Mouse (Mus musculus) forebrain, embryonic 13.5 days (tissue): ENCODE data around the gene Eloa. TPM values are rescaled to one million over a fixed set of nuclear protein-coding genes. Genes with fewer than 3 reads are reported as not detected.

Experiments
- ATAC-seq: fragments of 200-750 bp; cut with Nextera tagmentation; 2 replicates; pipeline ENCODE4 v1.8.0; 2017
- H3K27ac ChIP-seq: fragments of 300-500 bp; sonication (generic); 2 replicates; pipeline ENCODE4 v1.5.1; 2015; ENCODE audit warnings: inconsistent platforms, mild to moderate bottlenecking, moderate library complexity
- H3K27me3 ChIP-seq: fragments of 300-500 bp; sonication (generic); 2 replicates; pipeline ENCODE4 v1.6.1; 2015; ENCODE audit warnings: mild to moderate bottlenecking, inconsistent platforms
- H3K36me3 ChIP-seq: fragments of 300-500 bp; sonication (generic); 2 replicates; pipeline ENCODE4 v1.6.1; 2015; ENCODE audit warnings: mild to moderate bottlenecking, inconsistent platforms; ENCODE audit not compliant: poor library complexity, severe bottlenecking
- H3K4me1 ChIP-seq: fragments of 300-500 bp; sonication (generic); 2 replicates; pipeline ENCODE4 v1.6.1; 2015; ENCODE audit warnings: inconsistent platforms
- H3K4me2 ChIP-seq: fragments of 300-500 bp; sonication (generic); 2 replicates; pipeline ENCODE4 v1.6.1; 2015; ENCODE audit warnings: inconsistent platforms, mild to moderate bottlenecking, moderate library complexity
- H3K4me3 ChIP-seq: fragments of 300-500 bp; sonication (generic); 2 replicates; pipeline ENCODE4 v1.5.1; 2015; ENCODE audit warnings: mild to moderate bottlenecking, inconsistent platforms
- H3K9ac ChIP-seq: fragments of 300-500 bp; sonication (generic); 2 replicates; pipeline ENCODE4 v1.6.1; 2015; ENCODE audit warnings: mild to moderate bottlenecking, inconsistent platforms
- H3K9me3 ChIP-seq: fragments of 300-500 bp; sonication (generic); replicated peaks from 2 replicates; pipeline ENCODE4 v1.6.1; 2016; ENCODE audit warnings: inconsistent platforms
- WGBS: fragments of 180-500 bp; shearing (Covaris S2); methylation state at CpG from one replicate; pipeline ENCODE4 v1.1.7; 2015; 5-methylcytosine and 5-hydroxymethylcytosine counted together
- polyA plus RNA-seq: library from polyadenylated mRNA; unstranded; fragments of >200 nt; fragmentation: Nextera tagmentation; extraction: Ambion mirVana; gene quantifications from 2 replicates; pipeline ENCODE4 v1.2.1, GENCODE M21; 2015

Eloa gene
- polyA plus RNA-seq, 1 experiment from 2014 or later, result 29.1 TPM

- ATAC-seq, result no peak
- H3K36me3 ChIP-seq, result peaks cover 48% of the 10 kb centered on the region
- H3K4me2 ChIP-seq, result peak overlapping the region; percentile 99
- H3K4me3 ChIP-seq, result peak overlapping the region; percentile 97
- peaks cover 29% of the 10 kb centered on the region for H3K4me1 ChIP-seq
- peak overlapping the region; percentile 98 for H3K9ac ChIP-seq
- no peak overlapping the region for H3K27ac ChIP-seq
- H3K9me3 ChIP-seq, result no peaks in the 10 kb centered on the region
- 5% methylated on average over 3 of the region's 3 CpGs for WGBS
- no peaks in the 10 kb centered on the region for H3K27me3 ChIP-seq
Measured at GRCm38 (mm10) chr4:136052060-136052459, 30.5 kb upstream of the Eloa start.

GRCm38 (mm10) chr4:136050226-136050625 is 28.7 kb upstream of the Eloa start:
- no peak for ATAC-seq
- Histone ChIP-seq H3K4me3 (no peak overlapping the region), H3K27me3 (no peaks in the 10 kb centered on the region), H3K4me1 (peaks cover 29% of the 10 kb centered on the region), H3K9ac (peak overlapping the region; percentile 47), H3K4me2 (no peak overlapping the region), H3K9me3 (no peaks in the 10 kb centered on the region), H3K27ac (no peak overlapping the region), H3K36me3 (peaks cover 64% of the 10 kb centered on the region)
- whole genome bisulfite sequencing, result 97% methylated on average over 6 of the region's 6 CpGs

- Histone ChIP-seq H3K27me3 (no peaks in the 10 kb centered on the region), H3K9me3 (no peaks in the 10 kb centered on the region), H3K4me3 (no peak overlapping the region), H3K9ac (0 out of 2 replicates have a peak overlapping the region, but pooled peaks have one; percentile 4), H3K4me2 (no peak overlapping the region), H3K27ac (no peak overlapping the region), H3K36me3 (peaks cover 80% of the 10 kb centered on the region), H3K4me1 (peaks cover 29% of the 10 kb centered on the region)
- no peak for ATAC-seq
- WGBS, result 82% methylated on average over 4 of the region's 4 CpGs
Measured at GRCm38 (mm10) chr4:136048291-136049032, 26.9 kb upstream of the Eloa start.

GRCm38 (mm10) chr4:136047626-136048025 is 26.1 kb upstream of the Eloa start:
- Histone ChIP-seq H3K4me3 (no peak overlapping the region), H3K27ac (no peak overlapping the region), H3K36me3 (peaks cover 80% of the 10 kb centered on the region), H3K4me1 (peaks cover 29% of the 10 kb centered on the region), H3K9me3 (no peaks in the 10 kb centered on the region), H3K27me3 (no peaks in the 10 kb centered on the region), H3K9ac (no peak overlapping the region), H3K4me2 (no peak overlapping the region)
- no peak for ATAC-seq
- 60% methylated on average over 4 of the region's 4 CpGs for WGBS

- WGBS, result 86% methylated on average over 6 of the region's 6 CpGs
- no peak overlapping the region for H3K4me3 ChIP-seq
- no peak overlapping the region for H3K9ac ChIP-seq
- peaks cover 80% of the 10 kb centered on the region for H3K36me3 ChIP-seq
- no peaks in the 10 kb centered on the region for H3K9me3 ChIP-seq
- peaks cover 24% of the 10 kb centered on the region for H3K4me1 ChIP-seq
- no peaks in the 10 kb centered on the region for H3K27me3 ChIP-seq
- H3K27ac ChIP-seq, result no peak overlapping the region
- ATAC-seq, result no peak
- H3K4me2 ChIP-seq, result no peak overlapping the region
Measured at GRCm38 (mm10) chr4:136046888-136047287, 25.3 kb upstream of the Eloa start.

- Histone ChIP-seq H3K9ac (no peak overlapping the region), H3K36me3 (peaks cover 62% of the 10 kb centered on the region), H3K4me3 (no peak overlapping the region), H3K4me2 (no peak overlapping the region), H3K9me3 (no peaks in the 10 kb centered on the region), H3K4me1 (peaks cover 6% of the 10 kb centered on the region), H3K27me3 (no peaks in the 10 kb centered on the region), H3K27ac (no peak overlapping the region)
- no peak for ATAC-seq
- 92% methylated on average over 5 of the region's 5 CpGs for WGBS
Measured at GRCm38 (mm10) chr4:136045091-136045490, 23.5 kb upstream of the Eloa start.

- no peak overlapping the region for H3K9ac ChIP-seq
- 82% methylated on average over 6 of the region's 6 CpGs for WGBS
- ATAC-seq, result no peak
Measured at GRCm38 (mm10) chr4:136043784-136044400, 22.3 kb upstream of the Eloa start.

GRCm38 (mm10) chr4:136035078-136035477 is 13.5 kb upstream of the Eloa start:
- Histone ChIP-seq H3K4me1 (peaks cover 14% of the 10 kb centered on the region), H3K9ac (no peak overlapping the region), H3K27me3 (no peaks in the 10 kb centered on the region), H3K9me3 (no peaks in the 10 kb centered on the region), H3K27ac (no peak overlapping the region), H3K4me2 (no peak overlapping the region), H3K36me3 (no peaks in the 10 kb centered on the region), H3K4me3 (no peak overlapping the region)
- 78% methylated on average over 4 of the region's 4 CpGs for WGBS
- ATAC-seq, result no peak

More at GRCm38 (mm10) chr4:136043784-136044400, 22.3 kb upstream of the Eloa start:
- H3K36me3 ChIP-seq, result peaks cover 50% of the 10 kb centered on the region
- H3K9me3 ChIP-seq, result no peaks in the 10 kb centered on the region
- no peak overlapping the region for H3K27ac ChIP-seq
- H3K4me1 ChIP-seq, result no peaks in the 10 kb centered on the region
- no peak overlapping the region for H3K4me3 ChIP-seq
- H3K4me2 ChIP-seq, result no peak overlapping the region
- H3K27me3 ChIP-seq, result no peaks in the 10 kb centered on the region

GRCm38 (mm10) chr4:136033231-136033630 is 11.7 kb upstream of the Eloa start:
- no peak for ATAC-seq
- 82% methylated on average over 1 of the region's 1 CpGs for WGBS

GRCm38 (mm10) chr4:136030968-136031909 is 9.7 kb upstream of the Eloa start:
- 0 out of 2 replicates have a peak overlapping the region, but pooled peaks have one; percentile 3 for H3K27ac ChIP-seq
- 5% methylated on average over 8 of the region's 8 CpGs for WGBS
- H3K4me3 ChIP-seq, result no peak overlapping the region
- H3K4me2 ChIP-seq, result peak overlapping the region; percentile 1; the same call in 1 of the 2 replicates
- H3K9ac ChIP-seq, result peak overlapping the region; percentile 40
- H3K27me3 ChIP-seq, result no peaks in the 10 kb centered on the region
- no peaks in the 10 kb centered on the region for H3K9me3 ChIP-seq
- H3K4me1 ChIP-seq, result peaks cover 14% of the 10 kb centered on the region
- no peak for ATAC-seq
- H3K36me3 ChIP-seq, result no peaks in the 10 kb centered on the region

More at GRCm38 (mm10) chr4:136033231-136033630, 11.7 kb upstream of the Eloa start:
- Histone ChIP-seq H3K4me2 (no peak overlapping the region), H3K4me3 (no peak overlapping the region), H3K9me3 (no peaks in the 10 kb centered on the region), H3K9ac (no peak overlapping the region), H3K4me1 (peaks cover 14% of the 10 kb centered on the region), H3K27ac (no peak overlapping the region), H3K27me3 (no peaks in the 10 kb centered on the region), H3K36me3 (no peaks in the 10 kb centered on the region)

- Histone ChIP-seq H3K9me3 (no peaks in the 10 kb centered on the region), H3K4me3 (no peak overlapping the region), H3K36me3 (no peaks in the 10 kb centered on the region), H3K4me1 (peaks cover 14% of the 10 kb centered on the region), H3K27ac (no peak overlapping the region), H3K27me3 (no peaks in the 10 kb centered on the region), H3K4me2 (no peak overlapping the region), H3K9ac (no peak overlapping the region; the same call in 1 of the 2 replicates)
- WGBS, result 84% methylated on average over 5 of the region's 5 CpGs
- no peak for ATAC-seq
Measured at GRCm38 (mm10) chr4:136028689-136029088, 7.1 kb upstream of the Eloa start.
